Mouse (Mus musculus) embryonic facial prominence, embryonic 13.5 days (tissue): ENCODE measurements around the gene Gm20854. TPM values are rescaled to one million over a fixed set of nuclear protein-coding genes. Genes with fewer than 3 reads are reported as not detected.
"Not testable (repeated sequence)": the region's sequence is repeated elsewhere in the genome, so short reads cannot be mapped to it uniquely, and the experiment has no call there.

Experiments used
- ATAC-seq: fragments of 200-750 bp; cut with Nextera tagmentation; 2 replicates; pipeline ENCODE4 v1.8.0; 2017; ENCODE audit warnings: low read depth; ENCODE audit not compliant: insufficient number of reproducible peaks, insufficient read depth, low FRiP score, low TSS enrichment
- H3K27ac ChIP-seq: fragments of 300-500 bp; sonication (generic); 2 replicates; pipeline ENCODE4 v1.5.1; 2015; ENCODE audit warnings: moderate library complexity, mild to moderate bottlenecking, inconsistent platforms
- H3K27me3 ChIP-seq: fragments of 300-500 bp; sonication (generic); 2 replicates; pipeline ENCODE4 v1.6.1; 2015; ENCODE audit warnings: mild to moderate bottlenecking, inconsistent platforms
- H3K36me3 ChIP-seq: fragments of 300-500 bp; sonication (generic); 2 replicates; pipeline ENCODE4 v1.6.1; 2015; ENCODE audit warnings: mild to moderate bottlenecking, inconsistent platforms
- H3K4me1 ChIP-seq: fragments of 300-500 bp; sonication (generic); 2 replicates; pipeline ENCODE4 v1.6.1; 2015; ENCODE audit warnings: inconsistent platforms
- H3K4me2 ChIP-seq: fragments of 300-500 bp; sonication (generic); 2 replicates; pipeline ENCODE4 v1.6.1; 2015; ENCODE audit warnings: moderate library complexity, mild to moderate bottlenecking, inconsistent platforms
- H3K4me3 ChIP-seq: fragments of 300-500 bp; sonication (generic); 2 replicates; pipeline ENCODE4 v1.5.1; 2015; ENCODE audit warnings: mild to moderate bottlenecking, inconsistent platforms
- H3K9ac ChIP-seq: fragments of 300-500 bp; sonication (generic); 2 replicates; pipeline ENCODE4 v1.6.1; 2015; ENCODE audit warnings: mild to moderate bottlenecking, inconsistent platforms
- H3K9me3 ChIP-seq: fragments of 300-500 bp; sonication (generic); 2 replicates; pipeline ENCODE4 v1.6.1; 2016; ENCODE audit warnings: inconsistent platforms
- WGBS: fragments of 180-500 bp; shearing (Covaris S2); methylation state at CpG from one replicate; pipeline ENCODE4 v1.1.7; 2015; ENCODE audit warnings: mixed read lengths; 5-methylcytosine and 5-hydroxymethylcytosine counted together
- polyA plus RNA-seq: library from polyadenylated mRNA; unstranded; fragments of >200 nt; fragmentation: Nextera tagmentation; extraction: Ambion mirVana; gene quantifications from 2 replicates; pipeline ENCODE4 v1.2.1, GENCODE M21; 2015

Gene Gm20854
- not detected in 2 replicates for polyA plus RNA-seq

DNA sequence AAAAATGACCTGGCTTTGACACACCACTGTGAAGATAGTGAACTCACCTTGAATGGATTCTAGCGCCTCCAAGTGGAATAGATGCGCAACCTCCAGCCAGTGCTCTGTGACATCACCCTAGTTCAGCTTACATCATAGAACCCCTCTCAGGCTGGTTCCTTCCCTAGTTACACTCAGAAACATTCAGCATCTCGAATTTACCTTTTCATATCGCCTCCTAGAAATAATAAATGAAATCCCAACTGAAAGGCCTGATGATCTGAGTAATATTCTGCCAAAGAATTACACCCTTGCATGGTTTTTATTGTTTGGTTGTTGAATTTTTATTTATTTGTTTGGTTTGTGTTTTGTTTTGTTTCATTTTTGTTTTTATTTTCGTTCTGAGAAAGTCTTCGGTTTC is at the start of gene Gm20854:
Gene Gm20854, minus strand, starts transcription at position 101 of the 400 bp plus-strand sequence.
- not testable (repeated sequence) for H3K9ac ChIP-seq, H3K4me1 ChIP-seq, H3K27ac ChIP-seq, H3K27me3 ChIP-seq, H3K4me3 ChIP-seq, H3K4me2 ChIP-seq, ATAC-seq, H3K9me3 ChIP-seq, H3K36me3 ChIP-seq
- WGBS: no CpG with 5 or more reads among the region's 6 CpGs
